Mouse (Mus musculus) right cerebral cortex, postnatal 4 days (tissue): ENCODE measurements at regions not wholly inside any gene's neighbourhood (a gene's known extent, or its start where the extent isn't known, plus 50 kb on each side); places are given as distances from the start of the nearest gene placed in this dataset.

Experiments
- DNase-seq: peaks from one replicate; pipeline ENCODE4 v3.0.0-alpha.2; 2022

- DNase-seq: no peak
These were observed 145.6 kb downstream of the Vegfa start for GRCm38 (mm10) chr17:45886420-45887049.

- no peak for DNase-seq
These were observed 146.5 kb downstream of the Vegfa start for GRCm38 (mm10) chr17:45885461-45886336.

GRCm38 (mm10) chr17:45884021-45884722, 148.0 kb downstream of the Vegfa start:
- no peak for DNase-seq

- DNase-seq: no peak
These were observed 149.0 kb upstream of the 1600014C23Rik start for GRCm38 (mm10) chr17:45882682-45883081.

- no peak for DNase-seq
These were observed 147.6 kb upstream of the 1600014C23Rik start for GRCm38 (mm10) chr17:45881284-45881683.

- DNase-seq: no peak
These were observed 147.1 kb upstream of the 1600014C23Rik start for GRCm38 (mm10) chr17:45880761-45881160.

GRCm38 (mm10) chr17:45879478-45880250, 146.0 kb upstream of the 1600014C23Rik start:
- no peak for DNase-seq

GRCm38 (mm10) chr17:45878394-45878793, 144.8 kb upstream of the 1600014C23Rik start:
- DNase-seq: no peak

GRCm38 (mm10) chr17:45875325-45875724, 141.7 kb upstream of the 1600014C23Rik start:
- DNase-seq: no peak

GRCm38 (mm10) chr17:45873996-45874395, 140.4 kb upstream of the 1600014C23Rik start:
- no peak for DNase-seq

GRCm38 (mm10) chr17:45873200-45873955, 139.7 kb upstream of the 1600014C23Rik start:
- peak; percentile 45 for DNase-seq

- no peak for DNase-seq
These were observed 138.3 kb upstream of the 1600014C23Rik start for GRCm38 (mm10) chr17:45871666-45872653.

GRCm38 (mm10) chr17:45871067-45871466, 137.4 kb upstream of the 1600014C23Rik start:
- DNase-seq: no peak

- DNase-seq: no peak
These were observed 135.6 kb upstream of the 1600014C23Rik start for GRCm38 (mm10) chr17:45869014-45869968.

GRCm38 (mm10) chr17:45868539-45868938, 134.9 kb upstream of the 1600014C23Rik start:
- no peak for DNase-seq

GRCm38 (mm10) chr17:45867727-45868126, 134.1 kb upstream of the 1600014C23Rik start:
- no peak for DNase-seq

- DNase-seq: no peak
These were observed 133.4 kb upstream of the 1600014C23Rik start for GRCm38 (mm10) chr17:45866876-45867652.

- no peak for DNase-seq
These were observed 132.7 kb upstream of the 1600014C23Rik start for GRCm38 (mm10) chr17:45866346-45866745.

GRCm38 (mm10) chr17:45865944-45866343, 132.3 kb upstream of the 1600014C23Rik start:
- DNase-seq: no peak
